Mouse (Mus musculus) forebrain, embryonic 16.5 days (tissue): ENCODE data around the gene Fh1. TPM values are rescaled to one million over a fixed set of nuclear protein-coding genes. Genes with fewer than 3 reads are reported as not detected.

ENCODE experiments used
- ATAC-seq: fragments of 200-750 bp; cut with Nextera tagmentation; 2 replicates; pipeline ENCODE4 v1.8.0; 2017; ENCODE audit warnings: mild to moderate bottlenecking, moderate library complexity
- H3K27ac ChIP-seq: fragments of 300-500 bp; sonication (generic); 2 replicates; pipeline ENCODE4 v1.5.1; 2014; ENCODE audit warnings: low read length, control low read depth
- H3K27me3 ChIP-seq: fragments of 300-500 bp; sonication (generic); replicated peaks from 2 replicates; pipeline ENCODE4 v1.6.1; 2014; ENCODE audit warnings: low read length; ENCODE audit not compliant: control insufficient read depth, insufficient read depth
- H3K36me3 ChIP-seq: fragments of 300-500 bp; sonication (generic); 2 replicates; pipeline ENCODE4 v1.6.1; 2014; ENCODE audit not compliant: control insufficient read depth, insufficient read depth
- H3K4me1 ChIP-seq: fragments of 300-500 bp; sonication (generic); replicated peaks from 2 replicates; pipeline ENCODE4 v1.6.1; 2014; ENCODE audit warnings: low read length; ENCODE audit not compliant: control insufficient read depth, insufficient read depth
- H3K4me2 ChIP-seq: fragments of 300-500 bp; sonication (generic); 2 replicates; pipeline ENCODE4 v1.6.1; 2014; ENCODE audit warnings: mild to moderate bottlenecking, low read length, control low read depth
- H3K4me3 ChIP-seq: fragments of 300-500 bp; sonication (generic); replicated peaks from 2 replicates; pipeline ENCODE4 v1.5.1; 2014; ENCODE audit warnings: mild to moderate bottlenecking, low read length, control low read depth
- H3K9ac ChIP-seq: fragments of 300-500 bp; sonication (generic); replicated peaks from 2 replicates; pipeline ENCODE4 v1.6.1; 2014; ENCODE audit warnings: low read depth, low read length, control low read depth
- H3K9me3 ChIP-seq: fragments of 300-500 bp; sonication (generic); 2 replicates; pipeline ENCODE4 v1.6.1; 2016; ENCODE audit warnings: low read length; ENCODE audit not compliant: control insufficient read depth
- WGBS: fragments of 180-500 bp; shearing (Covaris S2); extraction: QIAGEN DNeasy Blood & Tissue Kit; methylation state at CpG from one replicate; pipeline ENCODE4 v1.1.7; 2014; 5-methylcytosine and 5-hydroxymethylcytosine counted together
- polyA plus RNA-seq: library from polyadenylated mRNA; unstranded; fragments of >200 nt; fragmentation: Nextera tagmentation; extraction: Ambion mirVana; gene quantifications from 2 replicates; pipeline ENCODE4 v1.2.1, GENCODE M21; 2015

Fh1 gene
- polyA plus RNA-seq, 1 experiment from 2014 or later = 75.9 TPM

GRCm38 (mm10) chr1:175646952-175647351 lies 21.5 kb upstream of the Fh1 start:
- H3K4me2 ChIP-seq = no peak overlapping the region
- 81% methylated on average over 9 of the region's 9 CpGs for WGBS
- H3K27me3 ChIP-seq = no peaks in the 10 kb centered on the region
- no peak for ATAC-seq
- H3K4me1 ChIP-seq = no peaks in the 10 kb centered on the region
- H3K9ac ChIP-seq = no peak overlapping the region
- no peak overlapping the region for H3K27ac ChIP-seq
- no peaks in the 10 kb centered on the region for H3K9me3 ChIP-seq
- H3K4me3 ChIP-seq = no peak overlapping the region
- H3K36me3 ChIP-seq = no peaks in the 10 kb centered on the region

- no peaks in the 10 kb centered on the region for H3K36me3 ChIP-seq
- no peak overlapping the region for H3K27ac ChIP-seq
- H3K9ac ChIP-seq = no peak overlapping the region
- WGBS = 78% methylated on average over 5 of the region's 5 CpGs
- H3K4me2 ChIP-seq = no peak overlapping the region
- H3K27me3 ChIP-seq = no peaks in the 10 kb centered on the region
- no peaks in the 10 kb centered on the region for H3K4me1 ChIP-seq
- H3K4me3 ChIP-seq = no peak overlapping the region
- H3K9me3 ChIP-seq = no peaks in the 10 kb centered on the region
- no peak for ATAC-seq
These were observed 18.2 kb upstream of the Fh1 start for GRCm38 (mm10) chr1:175643496-175644265.

GRCm38 (mm10) chr1:175640435-175641150 lies 15.2 kb upstream of the Fh1 start:
- Histone ChIP-seq H3K9ac (no peak overlapping the region), H3K9me3 (no peaks in the 10 kb centered on the region), H3K4me2 (no peak overlapping the region), H3K27me3 (no peaks in the 10 kb centered on the region), H3K4me3 (no peak overlapping the region), H3K36me3 (no peaks in the 10 kb centered on the region), H3K27ac (no peak overlapping the region), H3K4me1 (no peaks in the 10 kb centered on the region)
- WGBS = 86% methylated on average over 6 of the region's 6 CpGs
- no peak for ATAC-seq

- no peak overlapping the region for H3K27ac ChIP-seq
- 82% methylated on average over 7 of the region's 7 CpGs for WGBS
- no peak overlapping the region for H3K9ac ChIP-seq
- no peak overlapping the region for H3K4me2 ChIP-seq
- no peak overlapping the region for H3K4me3 ChIP-seq
- no peak for ATAC-seq
- H3K9me3 ChIP-seq = no peaks in the 10 kb centered on the region
- H3K4me1 ChIP-seq = no peaks in the 10 kb centered on the region
- no peaks in the 10 kb centered on the region for H3K36me3 ChIP-seq
- no peaks in the 10 kb centered on the region for H3K27me3 ChIP-seq
These were observed 13.6 kb upstream of the Fh1 start for GRCm38 (mm10) chr1:175639072-175639471.

GRCm38 (mm10) chr1:175637677-175638076 lies 12.2 kb upstream of the Fh1 start:
- H3K4me1 ChIP-seq = no peaks in the 10 kb centered on the region
- H3K27me3 ChIP-seq = no peaks in the 10 kb centered on the region
- H3K27ac ChIP-seq = no peak overlapping the region
- no peak overlapping the region for H3K4me2 ChIP-seq
- 83% methylated on average over 7 of the region's 7 CpGs for WGBS
- no peak for ATAC-seq
- H3K4me3 ChIP-seq = no peak overlapping the region
- H3K9me3 ChIP-seq = no peaks in the 10 kb centered on the region
- H3K9ac ChIP-seq = no peak overlapping the region
- no peaks in the 10 kb centered on the region for H3K36me3 ChIP-seq

DNA sequence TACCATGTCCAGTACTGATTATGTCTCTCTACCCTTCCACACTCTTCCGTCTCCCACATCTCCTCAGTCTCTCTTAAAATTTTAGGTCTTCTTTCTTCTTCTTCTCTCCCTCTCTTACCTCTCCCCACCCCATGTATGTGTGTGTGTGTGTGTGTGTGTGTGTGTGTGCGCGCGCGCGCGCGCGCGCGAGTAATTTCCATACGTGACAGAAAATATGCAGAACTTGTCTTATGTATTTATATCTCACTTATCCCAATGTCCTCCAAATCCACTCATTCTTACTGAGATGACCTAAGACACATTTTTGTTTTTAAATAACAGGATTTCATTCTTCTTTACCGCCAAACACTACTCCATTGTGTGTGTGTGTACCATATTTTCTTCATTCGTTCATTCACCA lies 7.0 kb upstream of the Fh1 start:
- ATAC-seq = no peak

DNA sequence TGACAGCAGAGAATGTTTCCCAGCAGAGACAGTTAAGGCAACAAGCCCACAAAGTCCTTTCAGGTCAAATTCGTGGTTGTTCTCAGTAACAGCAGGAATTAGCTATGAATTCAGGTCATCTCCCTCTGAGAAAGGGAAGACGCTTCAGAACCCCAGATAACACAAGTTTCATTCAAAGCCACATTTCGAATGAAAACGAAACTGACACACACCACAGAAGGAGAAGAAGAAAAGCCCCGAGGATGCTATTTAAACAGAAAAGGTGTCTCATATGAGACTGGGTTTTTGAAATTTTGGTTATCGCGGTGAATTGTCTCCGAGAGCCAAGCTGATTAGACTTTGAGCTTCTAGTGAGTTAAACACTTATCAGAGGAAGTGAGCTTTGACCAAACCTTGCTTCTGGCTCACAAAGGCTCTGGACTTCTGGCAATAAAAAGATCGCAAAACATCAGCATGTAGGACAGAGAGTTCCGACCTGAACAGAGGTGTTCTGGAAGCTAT lies 6.3 kb upstream of the Fh1 start:
- H3K27ac ChIP-seq = no peak overlapping the region
- WGBS = 85% methylated on average over 10 of the region's 10 CpGs
- H3K4me3 ChIP-seq = no peak overlapping the region
- no peaks in the 10 kb centered on the region for H3K9me3 ChIP-seq
- H3K36me3 ChIP-seq = no peaks in the 10 kb centered on the region
- H3K9ac ChIP-seq = no peak overlapping the region
- H3K4me1 ChIP-seq = no peaks in the 10 kb centered on the region
- no peak for ATAC-seq
- no peak overlapping the region for H3K4me2 ChIP-seq
- no peaks in the 10 kb centered on the region for H3K27me3 ChIP-seq

More for the DNA sequence above, 7.0 kb upstream of the Fh1 start:
- H3K4me3 ChIP-seq = no peak overlapping the region
- no peaks in the 10 kb centered on the region for H3K4me1 ChIP-seq
- 98% methylated on average over 14 of the region's 14 CpGs for WGBS
- no peaks in the 10 kb centered on the region for H3K36me3 ChIP-seq
- H3K27me3 ChIP-seq = no peaks in the 10 kb centered on the region
- no peak overlapping the region for H3K9ac ChIP-seq
- H3K9me3 ChIP-seq = no peaks in the 10 kb centered on the region
- H3K27ac ChIP-seq = no peak overlapping the region
- H3K4me2 ChIP-seq = no peak overlapping the region

- no peaks in the 10 kb centered on the region for H3K9me3 ChIP-seq
- H3K27me3 ChIP-seq = no peaks in the 10 kb centered on the region
- H3K9ac ChIP-seq = no peak overlapping the region
- H3K4me1 ChIP-seq = no peaks in the 10 kb centered on the region
- no peak for ATAC-seq
- H3K4me3 ChIP-seq = no peak overlapping the region
- no peaks in the 10 kb centered on the region for H3K36me3 ChIP-seq
- H3K4me2 ChIP-seq = no peak overlapping the region
- WGBS = 89% methylated on average over 3 of the region's 3 CpGs
- no peak overlapping the region for H3K27ac ChIP-seq
These were observed 5.6 kb upstream of the Fh1 start for GRCm38 (mm10) chr1:175631080-175631479.

DNA sequence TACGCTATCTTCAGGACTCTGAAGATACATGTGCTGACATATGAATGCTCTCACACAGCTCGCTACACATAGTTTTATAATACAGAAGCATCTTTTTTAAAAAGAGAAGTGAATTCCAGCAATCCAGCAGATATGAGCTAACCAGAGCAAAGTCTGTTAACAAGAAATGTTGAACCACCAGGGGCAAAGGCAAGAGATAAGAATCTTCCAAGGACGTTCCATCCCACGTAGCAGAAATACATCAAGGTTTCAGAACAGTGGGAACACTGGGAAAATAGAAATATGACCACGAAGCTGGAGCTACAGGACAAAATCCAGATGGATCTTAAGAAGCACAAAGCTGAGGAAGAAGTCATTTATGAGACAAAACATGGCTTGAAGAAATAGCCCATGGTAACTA lies 4.9 kb upstream of the Fh1 start:
- WGBS = 89% methylated on average over 5 of the region's 5 CpGs
- Histone ChIP-seq H3K27ac (no peak overlapping the region), H3K4me3 (no peak overlapping the region), H3K9me3 (no peaks in the 10 kb centered on the region), H3K36me3 (no peaks in the 10 kb centered on the region), H3K4me1 (no peaks in the 10 kb centered on the region), H3K4me2 (no peak overlapping the region), H3K9ac (no peak overlapping the region), H3K27me3 (no peaks in the 10 kb centered on the region)
- ATAC-seq = no peak
